Mouse (Mus musculus): ENCODE measurements around the gene Plpp7.

Gene Plpp7

DNA sequence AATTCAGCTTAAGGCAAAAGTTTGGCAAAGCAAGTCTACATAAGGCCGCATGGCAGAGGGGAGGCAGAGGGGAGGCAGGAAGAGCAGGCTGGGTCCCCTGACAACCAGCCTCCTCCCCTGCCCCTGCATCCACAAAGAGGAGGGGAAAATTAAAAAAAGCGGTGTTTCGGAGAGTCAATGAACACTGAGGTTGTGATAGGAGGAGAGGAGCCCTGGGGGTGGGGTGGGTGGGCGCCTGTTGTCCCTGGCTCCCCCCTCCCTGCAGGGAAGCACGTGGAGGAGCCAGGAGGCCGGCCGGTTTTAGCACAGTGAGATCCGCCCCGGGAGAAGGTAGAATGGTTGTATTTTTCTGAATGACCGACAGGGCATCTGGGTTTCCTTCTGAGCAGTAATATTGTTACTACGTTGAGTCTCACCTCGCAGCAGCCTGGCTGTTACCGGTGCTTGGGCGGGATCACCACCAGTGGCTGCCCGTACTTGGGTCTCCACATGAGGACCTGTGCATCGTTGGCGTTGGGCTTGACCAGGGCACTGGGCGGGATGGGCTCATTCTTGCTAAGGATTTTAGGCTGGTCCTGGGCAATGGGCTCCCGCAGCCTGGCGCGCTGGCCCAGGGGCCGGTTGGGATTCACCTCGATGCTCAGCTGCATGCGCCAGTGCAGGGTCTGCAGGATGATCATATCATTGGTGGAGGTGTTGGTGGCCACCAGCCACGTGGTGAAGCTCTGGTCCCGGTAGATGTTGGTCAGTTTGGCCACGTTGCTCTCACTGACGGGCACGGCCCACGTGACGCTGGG lies 26.3 kb upstream of the Plpp7 start:
- DNase-seq (ENCODE audit: low read depth, low spot score), result no peak

GRCm38 (mm10) chr2:32070747-32071146 lies 24.6 kb upstream of the Plpp7 start:
- DNase-seq (ENCODE audit: low read depth, low spot score), result no peak

DNA sequence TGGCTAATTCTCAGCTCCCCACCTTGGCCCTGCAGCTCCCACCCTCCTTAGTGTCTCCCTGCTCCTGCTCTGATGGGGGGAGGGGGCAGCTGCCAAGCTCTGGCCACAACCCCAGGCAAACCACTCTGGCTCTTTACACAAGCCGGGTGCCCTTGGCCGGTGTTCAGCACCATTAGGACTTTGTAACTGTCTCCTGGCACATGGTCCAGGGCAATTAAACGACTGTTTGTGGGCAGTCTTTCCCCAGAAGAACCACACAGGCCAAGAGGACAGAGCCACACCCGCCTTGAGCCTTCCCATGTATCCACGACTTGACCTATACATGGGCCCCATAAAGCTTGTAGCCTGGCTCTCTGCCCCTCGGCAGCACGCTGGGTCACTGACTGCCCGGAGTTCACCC lies 20.9 kb upstream of the Plpp7 start:
- no peak for DNase-seq (ENCODE audit: low read depth, low spot score)

DNA sequence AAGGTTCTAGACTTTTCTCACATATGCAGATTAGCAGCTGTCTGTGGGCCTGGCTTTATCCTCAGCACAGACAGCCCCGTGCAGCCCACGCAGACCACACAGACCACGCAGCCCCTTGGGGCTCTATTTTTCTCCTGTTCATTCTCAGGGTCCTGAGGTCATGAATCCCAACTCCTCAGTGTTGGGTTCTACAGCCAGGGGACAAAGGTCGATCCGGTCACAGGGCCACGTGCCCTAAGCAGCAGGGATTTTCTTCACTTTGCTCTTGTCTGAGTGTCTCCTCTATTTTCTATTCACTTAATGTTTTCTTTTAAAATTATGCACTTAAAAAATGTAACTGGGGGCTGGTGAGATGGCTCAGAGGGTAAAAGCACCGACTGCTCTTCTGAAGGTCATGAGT lies 20.0 kb upstream of the Plpp7 start:
- DNase-seq (ENCODE audit: low read depth, low spot score), result no peak

DNA sequence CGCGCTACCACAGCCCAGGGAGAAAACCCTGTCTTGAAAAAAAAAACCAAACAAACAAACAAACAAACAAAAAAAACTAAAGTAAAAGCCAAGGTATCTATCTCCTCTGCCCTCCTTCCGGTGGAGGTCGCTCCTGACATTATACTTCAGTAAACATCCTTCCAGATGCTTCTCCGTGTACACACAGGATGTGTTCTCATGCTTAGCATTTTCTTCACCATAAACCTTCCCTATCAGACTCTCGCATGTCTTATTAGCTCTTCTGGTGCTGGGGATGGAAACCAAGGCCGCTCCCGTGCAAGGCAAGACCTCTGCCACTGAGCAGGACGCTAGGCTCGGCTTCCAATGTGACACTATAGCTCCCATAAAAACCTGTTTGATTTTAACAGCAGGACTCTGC lies 17.6 kb upstream of the Plpp7 start:
- DNase-seq (ENCODE audit: low read depth, low spot score), result no peak

GRCm38 (mm10) chr2:32078522-32078921 lies 16.8 kb upstream of the Plpp7 start:
- DNase-seq (ENCODE audit: low read depth, low spot score), result no peak

DNA sequence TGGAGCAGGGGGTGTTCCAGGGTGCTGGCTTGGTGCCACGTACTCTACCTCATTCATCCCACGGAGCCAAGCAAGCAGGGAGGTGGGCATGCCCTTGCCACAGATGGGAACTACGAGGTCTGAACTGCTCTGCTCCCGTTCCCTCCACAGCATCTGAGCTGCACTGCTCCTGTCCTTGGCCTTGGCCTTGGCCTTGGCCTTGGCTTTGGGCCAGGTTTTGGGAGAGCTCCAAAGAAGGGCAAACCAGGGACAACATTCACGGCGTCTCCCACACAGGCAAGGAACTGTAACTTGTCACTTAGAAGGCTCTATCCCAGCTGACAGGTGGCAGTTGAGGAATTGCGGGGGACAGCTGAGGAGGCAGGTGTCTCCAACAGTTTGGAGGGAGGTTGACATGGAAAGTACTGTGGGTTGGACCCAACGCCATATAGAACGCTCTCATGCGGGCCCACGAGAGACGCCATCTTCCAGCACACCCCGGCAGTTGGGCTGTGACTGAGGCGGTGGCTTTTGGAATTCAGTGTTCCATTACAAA lies 16.1 kb upstream of the Plpp7 start:
- DNase-seq (ENCODE audit: low read depth, low spot score), result no peak

- DNase-seq (ENCODE audit: low read depth, low spot score), result no peak
These were observed 14.6 kb upstream of the Plpp7 start for GRCm38 (mm10) chr2:32080681-32081080.

DNA sequence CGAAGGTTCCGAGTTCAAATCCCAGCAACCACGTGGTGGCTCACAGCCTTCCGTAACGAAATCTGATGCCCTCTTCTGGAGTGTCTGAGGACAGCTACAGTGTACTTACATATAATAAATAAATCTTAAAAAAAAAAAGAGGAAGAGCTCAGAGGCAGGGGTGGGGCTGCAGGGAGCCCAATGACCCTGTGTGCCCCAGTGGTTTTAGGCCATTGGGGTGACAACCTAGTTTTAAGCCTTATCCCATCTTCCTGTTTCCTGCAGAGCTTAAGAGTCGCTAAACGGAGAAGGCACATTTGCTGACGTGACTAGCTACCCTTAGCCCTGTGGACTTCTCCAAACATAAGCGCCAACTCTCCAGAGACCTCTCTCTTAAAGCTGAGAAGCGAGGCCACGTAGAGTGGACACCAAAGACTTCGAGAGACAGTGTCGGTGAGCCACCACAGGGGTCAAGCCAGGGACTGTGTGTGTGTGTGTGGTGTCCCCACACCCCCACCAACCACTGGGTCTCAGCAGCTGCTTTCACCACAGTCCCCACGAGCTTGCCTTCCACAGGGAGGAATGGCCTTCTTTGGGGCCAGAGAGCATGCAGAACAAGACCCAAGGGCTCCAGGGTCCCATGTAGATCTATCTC lies 13.9 kb upstream of the Plpp7 start:
- no peak for DNase-seq (ENCODE audit: low read depth, low spot score)

GRCm38 (mm10) chr2:32082229-32082628 lies 13.1 kb upstream of the Plpp7 start:
- no peak for DNase-seq (ENCODE audit: low read depth, low spot score)

DNA sequence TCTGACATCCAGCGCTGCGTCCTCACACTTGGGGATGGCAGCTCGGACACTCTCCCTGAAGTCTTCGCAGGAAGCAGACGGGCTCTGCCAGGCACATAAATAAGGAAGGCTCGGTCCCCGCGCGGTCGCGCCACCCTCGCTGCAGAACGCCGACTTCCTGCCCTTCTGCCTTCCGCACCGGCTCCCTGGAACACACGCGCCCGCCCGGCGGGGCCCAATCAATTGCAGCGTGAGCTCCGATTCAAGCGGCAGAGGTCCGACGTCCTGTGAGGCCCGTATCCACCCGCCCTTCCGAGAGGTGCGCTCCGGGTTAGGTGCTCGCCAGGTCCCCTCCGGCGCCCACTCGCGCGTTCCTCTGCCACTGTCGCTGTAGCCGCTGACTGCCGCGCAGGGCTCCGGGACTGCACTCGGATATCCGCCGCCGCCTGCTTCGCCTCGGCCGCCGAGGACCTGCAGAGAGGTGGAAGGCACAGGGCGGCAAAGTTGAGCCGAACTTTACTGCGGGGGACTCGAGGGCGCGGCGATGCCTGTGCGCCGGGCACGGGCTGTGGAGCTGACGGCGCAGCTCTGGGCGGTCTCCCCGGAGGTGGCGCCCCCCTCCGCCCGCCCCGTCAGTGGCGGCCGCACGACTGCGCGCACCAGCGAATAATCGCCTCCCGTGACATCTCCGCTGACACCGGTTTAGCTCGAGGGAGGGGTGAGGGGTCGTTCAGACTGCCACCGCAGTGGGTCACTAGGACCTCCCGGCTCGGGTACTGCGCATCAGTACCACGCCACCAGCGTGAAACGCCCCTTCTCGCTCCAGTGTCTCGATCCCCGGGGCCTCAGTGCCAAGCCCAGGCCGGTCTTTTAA lies 11.9 kb upstream of the Plpp7 start:
- no peak for DNase-seq (ENCODE audit: low read depth, low spot score)

DNA sequence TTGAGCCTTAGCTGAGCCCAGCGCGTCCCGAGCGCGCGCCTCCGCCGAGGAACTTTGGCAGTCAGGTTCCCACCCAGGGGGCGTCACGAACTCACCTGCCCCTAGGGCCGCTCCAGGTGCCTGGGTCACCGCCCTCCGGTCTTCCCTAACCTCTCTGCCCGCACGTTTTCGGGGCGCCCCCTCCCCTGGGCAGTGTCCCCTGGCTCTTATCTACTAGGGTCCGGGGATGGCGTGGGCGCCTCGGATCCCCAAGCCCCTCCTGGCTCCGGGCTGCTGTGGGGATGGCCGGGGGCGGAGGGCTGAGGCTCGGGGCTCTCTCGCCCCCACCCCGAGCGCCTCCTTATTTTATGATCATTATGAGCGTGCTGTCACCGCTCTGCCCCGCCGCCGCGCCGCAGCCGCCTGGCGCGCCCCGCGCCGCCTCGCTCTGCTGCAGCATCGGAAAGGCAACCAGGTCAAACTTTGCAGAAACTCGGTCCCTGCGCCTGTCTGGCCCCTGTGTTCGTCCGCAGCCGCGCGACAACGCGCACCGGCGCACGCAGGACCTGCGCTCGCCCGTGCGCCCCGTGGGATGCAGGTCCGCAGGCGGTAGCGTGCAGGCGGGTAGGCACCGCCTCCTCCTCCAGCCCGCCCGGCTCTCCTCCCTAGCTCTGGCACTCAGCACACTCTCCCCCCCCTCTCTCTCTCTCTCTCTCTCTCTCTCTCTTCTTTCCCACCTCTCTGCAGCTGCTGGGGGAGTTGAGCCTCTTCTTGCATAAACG lies 11.0 kb upstream of the Plpp7 start, which contains the start of gene Fam78a:
Gene Fam78a (minus strand): TSS at position 747 of the 761 bp plus-strand sequence.
- no peak for DNase-seq (ENCODE audit: low read depth, low spot score)

- DNase-seq (ENCODE audit: low read depth, low spot score), result no peak
These were observed 10.5 kb upstream of the Plpp7 start for GRCm38 (mm10) chr2:32084872-32085199.

DNA sequence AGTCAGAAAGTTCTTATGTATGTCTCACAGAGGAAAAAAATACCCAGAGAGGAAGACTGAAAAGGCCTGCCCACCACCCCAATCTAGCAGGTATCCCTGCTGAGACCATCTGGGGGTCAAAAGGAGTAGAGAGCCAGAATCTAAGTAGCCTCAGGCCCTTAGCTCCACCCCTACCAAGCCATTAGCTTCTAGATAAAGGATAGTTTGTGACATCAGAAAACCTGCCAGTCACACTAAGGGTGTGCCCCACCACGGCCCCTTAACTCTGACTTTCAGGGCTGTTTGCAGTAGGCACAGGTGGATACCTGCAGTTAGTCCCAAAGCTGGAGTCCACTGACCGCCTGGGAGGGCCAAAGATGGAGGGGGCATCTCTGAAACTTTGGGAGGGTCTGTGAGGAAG lies 10.1 kb upstream of the Plpp7 start:
- no peak for DNase-seq (ENCODE audit: low read depth, low spot score)

- no peak for DNase-seq (ENCODE audit: low read depth, low spot score)
These were observed 7.7 kb upstream of the Plpp7 start for GRCm38 (mm10) chr2:32087606-32088005.

GRCm38 (mm10) chr2:32088372-32088981 lies 6.9 kb upstream of the Plpp7 start:
- peak; percentile 61 for DNase-seq (ENCODE audit: low read depth, low spot score)

DNA sequence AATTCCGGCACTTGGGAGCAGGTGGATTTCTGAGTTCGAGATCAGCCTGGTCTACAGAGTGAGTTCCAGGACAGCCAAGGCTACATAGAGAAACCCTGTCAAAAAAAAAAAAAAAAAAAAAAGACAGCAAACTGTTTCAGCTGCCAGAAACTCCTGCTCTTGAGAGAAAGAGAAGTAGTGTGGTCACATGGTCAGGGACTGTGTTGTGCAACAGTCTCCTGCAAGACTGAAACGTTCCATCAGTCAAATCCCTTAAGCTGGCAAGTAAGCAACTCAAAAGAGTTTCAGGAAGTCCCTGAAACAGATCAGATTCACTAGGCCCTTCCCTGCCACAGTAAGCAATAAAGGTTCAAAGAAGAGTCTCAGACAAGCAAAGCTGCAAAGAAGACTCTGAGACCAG lies 5.7 kb upstream of the Plpp7 start:
- no peak for DNase-seq (ENCODE audit: low read depth, low spot score)

GRCm38 (mm10) chr2:32090145-32090544 lies 5.2 kb upstream of the Plpp7 start:
- DNase-seq (ENCODE audit: low read depth, low spot score), result no peak

GRCm38 (mm10) chr2:32091956-32092355 lies 3.4 kb upstream of the Plpp7 start:
- no peak for DNase-seq (ENCODE audit: low read depth, low spot score)

- no peak for DNase-seq (ENCODE audit: low read depth, low spot score)
These were observed 1.2 kb upstream of the Plpp7 start for GRCm38 (mm10) chr2:32094001-32094707.

GRCm38 (mm10) chr2:32096122-32096420 lies 743 bp downstream of the Plpp7 start:
- no peak for DNase-seq (ENCODE audit: low read depth, low spot score)

All from mesoderm, embryonic 11.5 days (tissue).